Mouse (Mus musculus): Measurements from ENCODE around the gene Bhmt2.

- TF ChIP-seq CTCF (IDR thresholded peaks at IDR 0.05; ENCODE audit: extremely low read depth, insufficient read length, insufficient replicate concordance, low read depth, low read length) (no peak), POLR2A (IDR thresholded peaks at IDR 0.05; ENCODE audit: low read depth, low read length) (no peak)
These were observed 11.1 kb upstream of the Bhmt2 start for GRCm38 (mm10) chr13:93685226-93685625.
